In genomic region chr15:7069374-7069773, GRCm38 (mm10) we compare ENCODE assay signal across 20 mouse cellular contexts. TPM values are rescaled to one million over a fixed set of nuclear protein-coding genes. Genes with fewer than 3 reads are reported as not detected.
DNase-seq lines count a peak whose midpoint lies in the region; ATAC-seq and TF ChIP-seq lines count a peak whose summit lies in the region.
"Had no signal": no experiment of that assay in that cellular context is flagged by ENCODE, and none has a peak within 500 bp of the region (broad histone marks: within the 10 kb centered on the region; RNA-seq: fewer than 3 reads in every experiment).

No protein-coding gene starts in this region.

- intact Hi-C loops in left cerebral cortex, postnatal 4 days (cut with DNase I), result no loop called here
- intact Hi-C loops in left cerebral cortex, postnatal 10 days (cut with DNase I), result no loop called here

- no peak overlapping the region for H3K27ac ChIP-seq in forebrain, postnatal 0 days (ENCODE audit: low read depth, low read length)
- H3K27ac ChIP-seq in intestine, postnatal 0 days (ENCODE audit: low read depth, low read length), result no peak overlapping the region
- H3K27ac ChIP-seq: limb, embryonic 15.5 days; liver, embryonic 15.5 days; macrophage had no signal

- H3K4me3 ChIP-seq in forebrain, postnatal 0 days (ENCODE audit: low read depth, low read length), result no peak overlapping the region
- no peak overlapping the region for H3K4me3 ChIP-seq in intestine, postnatal 0 days (ENCODE audit: low read depth, low read length)
- H3K4me3 ChIP-seq: limb, embryonic 15.5 days; liver, embryonic 15.5 days had no signal

- no peaks in the 10 kb centered on the region for H3K9me3 ChIP-seq in forebrain, postnatal 0 days (ENCODE audit: low read length)
- H3K9me3 ChIP-seq in intestine, postnatal 0 days (ENCODE audit: control insufficient read depth), result no peaks in the 10 kb centered on the region
- H3K9me3 ChIP-seq: limb, embryonic 15.5 days; liver, embryonic 15.5 days had no signal

- H3K9ac ChIP-seq in forebrain, postnatal 0 days, result no peak overlapping the region
- H3K9ac ChIP-seq in intestine, postnatal 0 days (ENCODE audit: low read depth, low read length), result no peak overlapping the region
- H3K9ac ChIP-seq: limb, embryonic 15.5 days; liver, embryonic 15.5 days had no signal

- no peak overlapping the region for H3K4me2 ChIP-seq in forebrain, postnatal 0 days (ENCODE audit: low read depth)
- no peak overlapping the region for H3K4me2 ChIP-seq in intestine, postnatal 0 days (replicated peaks; ENCODE audit: low read depth)
- H3K4me2 ChIP-seq: limb, embryonic 15.5 days; liver, embryonic 15.5 days had no signal

- H3K27me3 ChIP-seq in forebrain, postnatal 0 days (ENCODE audit: insufficient read depth, low read length), result no peaks in the 10 kb centered on the region
- no peaks in the 10 kb centered on the region for H3K27me3 ChIP-seq in intestine, postnatal 0 days (replicated peaks; ENCODE audit: control insufficient read depth, insufficient read depth, low read length)
- H3K27me3 ChIP-seq: CH12.LX; limb, embryonic 15.5 days; liver, embryonic 15.5 days had no signal

- peak; percentile 50 for ATAC-seq in forebrain, postnatal 0 days
- no peak for ATAC-seq in intestine, postnatal 0 days

- no peaks in the 10 kb centered on the region for H3K4me1 ChIP-seq in forebrain, postnatal 0 days (ENCODE audit: insufficient read depth)
- H3K4me1 ChIP-seq in intestine, postnatal 0 days (replicated peaks; ENCODE audit: control insufficient read depth, insufficient read depth, low read length), result no peaks in the 10 kb centered on the region
- H3K4me1 ChIP-seq: liver, embryonic 15.5 days had no signal

- WGBS in forebrain, postnatal 0 days, result 43% methylated on average over 7 of the region's 7 CpGs
- 81% methylated on average over 7 of the region's 7 CpGs for WGBS in intestine, postnatal 0 days

- H3K36me3 ChIP-seq in forebrain, postnatal 0 days (ENCODE audit: insufficient read depth), result no peaks in the 10 kb centered on the region
- H3K36me3 ChIP-seq in intestine, postnatal 0 days (ENCODE audit: control insufficient read depth, insufficient read depth), result no peaks in the 10 kb centered on the region
- H3K36me3 ChIP-seq: limb, embryonic 15.5 days; liver, embryonic 15.5 days had no signal

- peak; percentile 37 for DNase-seq in embryo, embryonic 11 days
- DNase-seq in embryo, embryonic 10 days (ENCODE audit: low spot score), result no peak
- DNase-seq in left cerebral cortex, postnatal 4 days, result peak; percentile 26
- DNase-seq in left cerebral cortex, postnatal 10 days (ENCODE audit: extremely low spot score in 1 of 2, low spot score in 2 of 2), result no peak
- DNase-seq in right cerebral cortex, postnatal 10 days (ENCODE audit: low spot score in 2 of 2), result peak; percentile 33 to 47
- DNase-seq in right cerebral cortex, adult 18-20 months, result no peak
- no peak for DNase-seq in forebrain, postnatal 0 days
- DNase-seq: cerebellum, adult 18-20 months; cerebellum, postnatal 25 days; gastrocnemius, postnatal 10 days; heart, postnatal 36 days; kidney, adult 18-20 months; kidney, postnatal 10 days; thymus, postnatal 14 days had no signal

- TF ChIP-seq CTCF in forebrain, postnatal 0 days (IDR thresholded peaks at IDR 0.05; ENCODE audit: low read depth), result no peak
- no peak for TF ChIP-seq CTCF in intestine, postnatal 0 days (IDR thresholded peaks at IDR 0.05; ENCODE audit: low read depth)

RNA-seq across cellular contexts. Expression of gene Lifr, which starts 21.0 kb away (rescaled TPM):
- 10 to 100 TPM; 27.4 to 28.0 TPM for total RNA-seq in left cerebral cortex, postnatal 4 days (2021)
- total RNA-seq in left cerebral cortex, postnatal 10 days (2021), result 10 to 100 TPM; 34.0 to 43.9 TPM
- 20.9 and 26.1 TPM in 2 replicates for total RNA-seq in forebrain, postnatal 0 days (2014; rRNA removed)
- 5.5 and 6.8 TPM in 2 replicates for polyA plus RNA-seq in forebrain, postnatal 0 days (2015; fragmentation: Nextera tagmentation; extraction: Ambion mirVana)
- polyA plus RNA-seq in intestine, postnatal 0 days (2015; fragmentation: Nextera tagmentation; extraction: Ambion mirVana), result 6.2 and 6.3 TPM in 2 replicates
- total RNA-seq: MEL had no signal

Comparison
In these comparisons a context has a peak if more than half of its experiments do, and no peak if none do; other contexts are left out.
1. DNase-seq: peak in embryo, embryonic 11 days (single experiment), left cerebral cortex, postnatal 4 days (single experiment) and right cerebral cortex, postnatal 10 days (2 of 2); none in embryo, embryonic 10 days (single experiment), left cerebral cortex, postnatal 10 days (0 of 2), right cerebral cortex, adult 18-20 months (single experiment) and forebrain, postnatal 0 days (single experiment).